Mouse (Mus musculus): Measurements from ENCODE around the gene Mettl1.

DNA sequence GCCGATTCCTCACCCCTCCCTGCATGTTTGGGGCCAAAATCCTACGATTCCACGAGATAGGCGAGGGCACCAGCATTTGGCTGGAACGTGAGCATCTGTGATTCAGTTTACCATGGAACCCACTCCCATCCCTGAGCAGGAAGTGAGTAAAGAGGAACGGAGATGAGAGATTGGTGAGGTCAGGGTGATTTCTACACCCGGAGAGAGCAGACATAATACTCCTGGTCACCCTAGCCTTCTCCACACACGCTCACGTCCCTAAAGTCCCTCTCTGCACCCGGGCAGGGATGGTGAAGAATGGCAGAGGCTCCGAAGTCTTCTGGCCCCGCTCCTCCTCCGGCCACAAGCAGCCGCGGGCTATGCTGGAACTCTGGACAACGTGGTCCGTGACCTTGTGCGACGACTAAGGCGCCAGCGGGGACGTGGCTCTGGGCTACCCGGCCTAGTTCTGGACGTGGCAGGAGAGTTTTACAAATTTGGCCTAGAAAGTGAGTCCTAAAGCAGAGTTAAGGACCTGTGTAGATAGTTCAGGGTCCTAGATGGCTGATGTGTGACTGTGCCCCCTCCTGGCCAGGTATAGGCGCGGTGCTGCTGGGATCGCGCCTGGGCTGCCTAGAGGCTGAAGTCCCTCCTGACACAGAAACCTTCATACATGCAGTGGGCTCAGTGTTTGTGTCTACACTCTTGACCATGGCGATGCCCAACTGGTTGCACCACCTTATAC lies 8.3 kb downstream of the Mettl1 start:
- TF ChIP-seq GATA1 (IDR thresholded peaks at IDR 0.05; ENCODE audit: borderline replicate concordance, low read length) (no peak), FLI1 (IDR thresholded peaks at IDR 0.05; ENCODE audit: low read length) (no peak)

All from megakaryocyte, embryonic 14.5 days (primary cell).